Mouse (Mus musculus): ENCODE measurements around the gene Pnliprp2. TPM values are rescaled to one million over a fixed set of nuclear protein-coding genes. Genes with fewer than 3 reads are reported as not detected.
A peak's percentile ranks its signal among the peaks of the same experiment; 100 is the strongest.

Pnliprp2 gene
- total RNA-seq, 2 experiments from 2014 or later: 0.22 TPM; not detected in 1

- intact Hi-C loops (cut with DNase I): no loop called here
- no peak for DNase-seq
Measured at GRCm38 (mm10) chr19:58794284-58794683, 34.8 kb downstream of the Pnliprp2 start, which contains the start of gene 1700019N19Rik. TSS of gene 1700019N19Rik (minus strand) at chr19:58794461.

- intact Hi-C loops (cut with DNase I): no loop called here
- peak; percentile 48 for DNase-seq
Measured at GRCm38 (mm10) chr19:58795114-58795669, 35.7 kb downstream of the Pnliprp2 start.

DNA sequence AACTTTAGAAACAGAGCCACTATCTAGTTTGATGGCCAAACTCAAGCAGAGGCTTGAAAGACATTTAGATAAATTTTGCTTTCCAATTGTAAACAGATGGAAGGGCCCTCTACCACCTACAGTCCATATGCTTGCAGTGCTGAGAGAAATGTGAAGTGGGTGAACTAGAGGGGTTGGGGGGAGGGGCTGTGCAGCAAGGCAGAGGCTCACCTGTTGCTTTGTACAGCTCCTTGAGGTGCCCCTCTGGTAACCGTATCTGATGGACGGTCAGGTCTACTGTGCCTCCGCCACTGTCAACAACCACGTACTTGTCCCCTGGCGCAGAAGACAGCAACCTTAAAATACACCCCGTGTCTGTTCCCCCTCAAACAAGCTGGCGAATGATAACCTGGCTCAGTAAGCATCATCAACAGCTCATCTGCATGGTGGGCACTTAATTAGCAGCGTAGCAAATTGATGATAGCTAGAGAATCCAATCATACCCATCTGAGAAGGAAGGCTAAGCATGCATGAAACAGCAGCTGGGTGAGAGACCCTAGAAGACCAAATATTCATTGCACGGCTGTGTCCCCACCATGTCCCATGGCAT, 45.8 kb downstream of the Pnliprp2 start:
- DNase-seq: no peak

DNA sequence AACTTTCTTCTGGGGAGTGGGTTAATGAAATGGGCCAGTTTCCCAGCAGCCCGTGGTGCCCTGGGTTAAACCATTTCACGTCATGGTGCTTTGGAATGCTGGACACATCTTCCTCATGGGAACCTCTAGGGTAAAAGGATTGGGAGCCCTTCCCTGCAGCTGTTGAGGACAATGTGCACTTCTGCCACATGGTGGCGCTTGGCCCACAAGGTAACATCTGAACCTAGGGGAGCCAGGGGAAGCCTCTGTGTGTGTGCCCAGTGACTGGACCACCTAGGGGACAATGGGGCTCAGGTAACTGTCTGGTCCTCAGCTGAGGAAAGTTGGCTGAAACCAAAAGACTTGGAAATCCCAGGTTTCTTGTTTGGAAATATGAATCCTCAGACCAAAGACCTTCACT, 46.8 kb downstream of the Pnliprp2 start:
- intact Hi-C loops (cut with DNase I): loop anchor here (5.0 kb wide), 2 partner anchors 96 to 391 kb away; no protein-coding TSS in a partner anchor
- DNase-seq: peak; percentile 79

More for the DNA sequence above, 45.8 kb downstream of the Pnliprp2 start:
- intact Hi-C loops (cut with DNase I): loop anchor here (5.0 kb wide), 2 partner anchors 97 to 392 kb away; no protein-coding TSS in a partner anchor

DNA sequence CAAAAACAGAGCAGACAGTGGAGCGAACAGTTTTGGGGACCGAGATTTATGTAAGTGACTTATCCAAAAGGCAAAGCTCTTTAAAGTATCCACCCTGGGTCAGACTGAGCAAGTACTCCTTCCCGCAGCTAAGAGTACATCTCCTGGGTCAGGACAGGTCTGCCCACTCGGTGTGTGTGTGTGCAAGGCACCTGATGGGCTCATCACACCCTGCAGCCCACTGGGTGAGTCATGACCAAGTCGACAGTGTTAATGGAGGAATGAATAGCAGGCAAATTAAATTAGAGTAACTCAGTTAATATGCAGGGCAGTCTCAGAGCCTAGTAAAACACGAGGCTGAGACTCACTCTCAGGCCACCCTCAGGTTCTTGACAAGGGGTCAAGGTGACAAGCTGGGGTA, 49.3 kb downstream of the Pnliprp2 start:
- intact Hi-C loops (cut with DNase I): loop anchor here (5.0 kb wide), 2 partner anchors 93 to 388 kb away; no protein-coding TSS in a partner anchor
- no peak for DNase-seq

- intact Hi-C loops (cut with DNase I): no loop called here
- DNase-seq: no peak
Measured at GRCm38 (mm10) chr19:58810536-58810935, 51.0 kb downstream of the Pnliprp2 start.

- no peak for DNase-seq
- intact Hi-C loops (cut with DNase I): no loop called here
Measured at GRCm38 (mm10) chr19:58815179-58815922, 55.8 kb downstream of the Pnliprp2 start.

DNA sequence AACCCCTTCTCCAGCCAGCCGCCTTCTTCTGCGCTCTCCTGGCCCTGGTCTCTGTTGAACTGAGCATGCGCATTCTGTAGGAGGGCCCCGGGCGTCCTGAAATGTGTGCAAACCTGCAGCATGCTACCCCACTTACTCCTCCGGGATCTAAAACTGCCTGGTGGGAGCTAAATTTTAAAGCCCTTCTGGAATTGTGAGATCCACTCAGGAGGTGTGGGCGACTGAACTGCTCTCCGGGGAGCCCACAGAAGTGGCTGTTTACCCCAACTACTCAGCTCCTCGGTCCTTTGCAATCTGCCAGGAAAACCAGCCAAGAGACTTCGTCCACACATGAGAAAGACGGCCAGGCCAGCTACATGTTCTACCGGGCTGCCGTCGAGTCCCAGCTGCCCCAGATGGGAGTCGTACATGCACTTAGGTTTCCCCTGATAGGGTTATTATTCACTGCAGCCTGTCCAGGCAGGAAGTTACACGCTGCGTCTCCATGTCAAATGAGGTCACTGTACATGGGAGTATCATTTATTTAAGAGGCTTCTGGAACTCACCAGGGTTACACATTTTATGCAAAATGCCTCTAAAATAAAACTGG, 57.0 kb downstream of the Pnliprp2 start:
- intact Hi-C loops (cut with DNase I): no loop called here
- DNase-seq: no peak

DNA sequence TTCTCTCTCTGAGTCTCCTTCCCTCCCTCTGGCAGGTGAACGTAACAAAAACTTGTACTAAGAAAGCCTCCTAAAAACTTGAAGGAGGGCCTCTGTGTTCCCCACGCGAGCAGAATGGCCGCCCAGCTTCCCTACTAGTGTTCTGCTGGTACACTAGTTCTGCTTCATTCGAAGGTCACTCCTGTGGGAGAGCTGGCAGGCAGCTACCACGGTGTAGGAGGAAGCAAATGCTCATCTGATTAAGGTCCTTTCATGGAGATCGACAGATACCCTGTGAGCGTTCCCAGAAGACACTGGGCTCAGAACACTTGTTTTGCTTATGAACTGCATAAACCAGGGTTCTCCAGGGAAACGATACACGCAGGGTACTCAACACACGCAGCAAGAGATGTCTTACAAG, 57.9 kb downstream of the Pnliprp2 start:
- intact Hi-C loops (cut with DNase I): no loop called here
- no peak for DNase-seq

- intact Hi-C loops (cut with DNase I): no loop called here
- no peak for DNase-seq
Measured at GRCm38 (mm10) chr19:58818571-58819415, 59.3 kb downstream of the Pnliprp2 start.

DNA sequence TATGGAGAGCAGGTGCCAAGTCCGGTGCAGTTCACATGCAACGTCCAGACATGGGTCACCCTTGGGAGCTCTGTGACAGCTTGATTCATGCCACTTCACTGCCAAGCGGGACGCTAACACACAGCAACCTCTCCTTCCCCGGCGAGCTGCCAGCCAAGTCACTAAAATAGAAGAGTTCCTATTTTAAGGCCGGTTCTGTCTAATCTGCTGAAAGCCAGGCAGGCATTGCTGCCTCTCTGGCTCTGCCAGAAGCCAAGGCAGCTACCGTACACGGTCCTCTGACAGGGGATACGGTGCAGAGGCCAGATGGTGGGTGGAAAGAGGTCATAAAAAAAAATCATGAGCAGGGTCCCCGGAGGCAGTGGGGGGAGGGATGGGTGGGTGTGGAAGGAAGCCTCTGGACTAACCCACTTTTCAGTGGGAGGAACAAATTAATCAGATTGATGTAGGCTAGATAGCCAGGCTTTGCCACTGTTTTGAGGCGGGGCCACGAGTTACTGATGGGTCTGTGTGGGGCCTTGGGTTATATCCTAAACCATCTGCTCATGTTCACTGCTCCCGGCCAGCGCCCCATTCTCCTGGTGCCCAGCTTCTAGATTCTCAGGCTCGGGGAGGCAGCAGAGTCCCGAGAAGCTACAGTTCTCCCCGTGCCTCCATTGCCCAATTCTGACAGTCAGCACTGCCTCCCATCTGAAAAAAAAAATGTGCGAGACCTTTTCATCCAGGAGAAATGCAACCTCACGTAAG, 63.1 kb downstream of the Pnliprp2 start:
- intact Hi-C loops (cut with DNase I): loop anchor here (5.0 kb wide), 1 partner anchor 80 kb away; no protein-coding TSS in a partner anchor
- peak; percentile 86 for DNase-seq

DNA sequence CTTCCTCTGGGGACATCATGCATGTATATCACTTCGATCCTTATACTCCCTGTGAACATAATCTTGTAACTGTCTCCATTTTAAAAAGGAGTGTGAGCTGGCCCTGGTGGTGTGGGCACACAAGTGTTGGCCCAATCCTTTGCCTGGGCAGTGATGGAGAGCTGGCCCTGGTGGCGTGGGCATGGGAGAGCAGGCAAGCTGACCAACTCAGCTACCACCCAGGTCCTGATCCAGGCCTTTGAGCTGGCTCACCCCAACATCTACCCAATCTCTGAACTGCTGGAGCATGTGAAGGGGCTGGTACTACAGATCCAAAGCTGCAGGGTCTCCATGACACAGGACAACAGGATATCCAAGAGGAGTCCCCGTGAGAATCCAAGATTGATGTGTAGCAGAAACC, 63.8 kb downstream of the Pnliprp2 start:
- no peak for DNase-seq

GRCm38 (mm10) chr19:58824316-58824715, 64.8 kb downstream of the Pnliprp2 start:
- intact Hi-C loops (cut with DNase I): loop anchor here (5.0 kb wide), 1 partner anchor 78 kb away; no protein-coding TSS in a partner anchor
- DNase-seq: no peak

More for the DNA sequence above, 63.8 kb downstream of the Pnliprp2 start:
- intact Hi-C loops (cut with DNase I): loop anchor here (5.0 kb wide), 1 partner anchor 79 kb away; no protein-coding TSS in a partner anchor

Other genes starting within 250 kb of the Pnliprp2 start
- not detected for gene Ccdc172, start 247.7 kb upstream of the Pnliprp2 start, total RNA-seq (2021)
- gene Pnlip, start 107.2 kb upstream of the Pnliprp2 start, total RNA-seq (2021): 1 to 10 TPM; 3.0 to 4.6 TPM
- gene Pnliprp1, start 30.8 kb upstream of the Pnliprp2 start, total RNA-seq (2021): under 1 TPM in 1 of 2 experiments, not detected in 1; 0.44 TPM
- gene 1700019N19Rik, start 34.7 kb downstream of the Pnliprp2 start, total RNA-seq (2021): not detected
- gene Eno4, start 183.7 kb downstream of the Pnliprp2 start, total RNA-seq (2021): under 1 TPM; 0.58 to 0.62 TPM
- 100 to 1,000 TPM; 153 to 159 TPM for gene Hspa12a, start 183.9 kb downstream of the Pnliprp2 start, total RNA-seq (2021)

Data from left cerebral cortex, postnatal 4 days (tissue).